Mouse (Mus musculus) olfactory bulb, adult 2 months (tissue): ENCODE results near the gene Qdpr. TPM values are rescaled to one million over a fixed set of nuclear protein-coding genes. Genes with fewer than 3 reads are reported as not detected.

ENCODE experiments used
- H3K27ac ChIP-seq: fragments of 200-500 bp; 2 replicates; pipeline ENCODE4 v1.5.1; 2012; ENCODE audit warnings: low read depth, low read length; ENCODE audit not compliant: insufficient read depth
- H3K4me1 ChIP-seq: fragments of 200-500 bp; 2 replicates; pipeline ENCODE4 v1.6.1; 2012; ENCODE audit warnings: low read length; ENCODE audit not compliant: control insufficient read depth, insufficient read depth
- H3K4me3 ChIP-seq: fragments of 200-500 bp; 2 replicates; pipeline ENCODE4 v1.5.1; 2012; ENCODE audit warnings: mild to moderate bottlenecking, low read depth, low read length, moderate library complexity; ENCODE audit not compliant: insufficient read depth
- CTCF ChIP-seq: fragments of 200-500 bp; IDR thresholded peaks from 2 replicates; pipeline ENCODE4 v1.5.1; 2012; ENCODE audit warnings: low read depth, mild to moderate bottlenecking, low read length, moderate library complexity; ENCODE audit not compliant: insufficient read depth
- POLR2A ChIP-seq: fragments of 200-500 bp; IDR thresholded peaks from 2 replicates; pipeline ENCODE4 v1.6.1; 2012; ENCODE audit warnings: mild to moderate bottlenecking, low read depth, low read length, moderate library complexity; ENCODE audit not compliant: insufficient read depth
- WGBS: fragments of 180-500 bp; shearing (Covaris S2); methylation state at CpG from one replicate; pipeline ENCODE4 v1.1.7; 2018; 5-methylcytosine and 5-hydroxymethylcytosine counted together
- polyA plus RNA-seq: library from polyadenylated mRNA; stranded (reverse); fragments of >200 nt; gene quantifications from 2 replicates; pipeline ENCODE4 v1.2.4, GENCODE M21; 2012; ENCODE audit warnings: low replicate concordance; ENCODE audit not compliant: missing spikeins, insufficient read depth, insufficient read length

Qdpr gene
- polyA plus RNA-seq, 1 experiment, result not detected

DNA sequence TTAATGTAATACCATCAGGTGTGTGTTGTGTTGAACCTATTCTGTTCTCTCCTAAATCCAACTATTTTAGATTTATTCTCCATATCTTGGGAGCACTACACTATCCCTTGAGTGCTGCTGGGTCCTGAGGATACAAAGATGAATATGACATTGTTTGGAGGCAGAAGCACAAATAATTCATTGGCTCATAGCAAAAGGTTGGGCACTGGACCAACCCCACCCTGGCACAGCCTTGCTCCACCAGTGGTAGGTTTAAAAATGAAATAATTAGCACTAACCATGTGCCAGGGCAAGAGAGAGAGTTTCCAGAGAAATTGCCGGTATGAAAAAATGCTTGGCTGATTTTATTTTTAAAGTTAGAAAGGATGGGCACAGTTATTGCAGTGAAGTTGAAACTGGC is 23.5 kb upstream of the Qdpr start:
- WGBS, result 63% methylated on average over 1 of the region's 1 CpGs
- no peak for TF ChIP-seq POLR2A
- no peak for TF ChIP-seq CTCF
- Histone ChIP-seq H3K4me1 (peaks cover 3% of the 10 kb centered on the region), H3K4me3 (no peak overlapping the region), H3K27ac (no peak overlapping the region)

DNA sequence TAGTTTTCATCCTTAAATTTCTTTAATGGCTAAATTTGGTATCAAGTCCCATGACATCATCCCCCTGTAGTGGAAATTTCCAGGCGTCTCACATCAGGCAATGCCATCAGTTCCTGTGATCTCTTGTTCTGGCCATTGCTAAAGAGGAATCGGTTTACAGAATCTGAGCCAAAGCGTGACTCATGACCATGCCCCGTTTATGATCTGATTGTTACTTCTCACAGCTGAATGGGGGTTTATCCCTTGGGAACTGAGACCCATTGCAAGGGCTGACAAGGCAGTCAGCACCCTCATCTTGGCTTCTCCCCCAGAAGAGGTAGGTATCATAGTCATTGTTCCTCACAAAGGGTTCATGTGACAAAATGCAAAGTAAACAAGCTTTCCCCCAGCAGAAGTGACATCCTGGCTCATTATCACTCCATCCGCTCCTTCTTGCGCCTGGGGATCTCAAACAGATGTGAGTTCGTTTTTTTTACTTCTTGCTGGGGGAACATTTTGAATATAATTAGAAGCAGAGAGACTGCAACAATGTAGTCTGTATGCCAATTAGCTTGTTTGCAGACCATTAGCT is 22.9 kb upstream of the Qdpr start:
- 18% methylated on average over 7 of the region's 7 CpGs for WGBS
- no peak for TF ChIP-seq CTCF
- TF ChIP-seq POLR2A, result no peak

DNA sequence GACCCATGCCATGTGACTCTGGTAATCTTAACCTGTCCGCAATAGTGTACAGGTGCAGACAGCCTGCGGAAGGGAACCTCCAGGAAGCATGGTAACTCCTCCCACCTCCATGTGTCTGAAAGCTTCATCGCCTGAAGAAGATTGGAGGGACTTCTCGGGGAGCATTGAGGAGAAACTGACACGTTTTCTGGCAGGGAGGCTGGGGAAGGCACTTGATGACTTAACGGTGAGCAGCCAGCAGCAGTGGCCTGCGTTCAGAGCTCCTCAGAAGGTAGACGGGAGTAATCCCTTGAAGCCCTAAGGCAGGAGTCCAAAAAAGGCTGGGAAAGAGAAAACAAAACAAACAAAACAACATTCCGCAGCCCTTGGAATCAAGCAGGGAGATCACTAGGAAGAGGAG is 4.4 kb upstream of the Qdpr start:
- Histone ChIP-seq H3K4me3 (no peak overlapping the region), H3K4me1 (peaks cover 2% of the 10 kb centered on the region; the same call in 1 of the 2 replicates), H3K27ac (no peak overlapping the region)
- 36% methylated on average over 9 of the region's 9 CpGs for WGBS
- no peak for TF ChIP-seq POLR2A
- no peak for TF ChIP-seq CTCF

More for the DNA sequence above, 22.9 kb upstream of the Qdpr start:
- Histone ChIP-seq H3K4me1 (peaks cover 3% of the 10 kb centered on the region), H3K4me3 (no peak overlapping the region), H3K27ac (no peak overlapping the region)

DNA sequence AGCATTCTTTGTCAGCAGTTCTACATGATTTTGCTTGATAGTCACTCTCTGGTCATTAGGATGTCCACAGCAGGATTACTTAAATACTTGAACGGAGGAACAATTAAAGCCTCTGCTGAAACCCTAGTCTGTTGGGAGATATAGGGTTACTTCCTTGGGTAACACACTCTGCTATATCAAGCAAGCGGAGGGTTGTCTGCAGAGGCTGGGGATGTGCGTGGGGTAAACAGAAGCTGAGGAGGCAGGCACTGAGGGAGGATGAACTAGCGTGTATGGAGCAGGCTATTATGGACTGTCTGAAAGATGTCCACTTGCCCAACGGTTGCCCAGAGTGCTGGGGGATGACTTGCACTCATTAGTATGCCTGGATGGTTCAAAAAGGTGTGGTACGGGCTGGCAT is 3.4 kb upstream of the Qdpr start, which contains the start of gene Clrn2:
TSS of gene Clrn2 (plus strand) at position 301 of the 400 bp plus-strand sequence.
- WGBS, result 60% methylated on average over 6 of the region's 6 CpGs
- peaks cover 10% of the 10 kb centered on the region; the same call in 1 of the 2 replicates for H3K4me1 ChIP-seq
- no peak within 1 kb of the TSS for H3K27ac ChIP-seq
- H3K4me3 ChIP-seq, result no peak within 1 kb of the TSS
- TF ChIP-seq CTCF (no peak), POLR2A (no peak)

DNA sequence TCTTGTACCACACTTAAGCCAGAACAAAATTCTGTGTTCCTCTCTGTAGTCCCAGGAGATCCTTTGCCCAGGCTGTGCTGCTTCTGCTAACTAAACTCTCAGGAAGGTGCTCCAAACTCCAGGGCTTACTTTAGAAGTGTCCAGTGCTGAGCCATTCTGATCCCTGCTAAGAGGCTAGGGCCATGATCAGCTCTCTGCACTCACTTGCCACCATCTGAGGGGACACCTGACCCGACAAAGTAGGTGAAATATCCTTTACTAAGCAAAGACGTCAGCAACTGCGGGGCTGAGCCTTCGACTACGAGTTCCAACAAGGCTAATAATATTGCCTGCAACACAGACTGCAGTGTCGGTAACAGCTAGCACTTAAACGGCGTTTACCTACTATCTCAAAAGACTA is 830 bp downstream of the Qdpr start:
- TF ChIP-seq CTCF, result no peak
- TF ChIP-seq POLR2A, result no peak
- WGBS, result 2% methylated on average over 8 of the region's 8 CpGs
- peak overlapping the region; percentile 66 for H3K4me3 ChIP-seq
- peaks cover 12% of the 10 kb centered on the region; the same call in 1 of the 2 replicates for H3K4me1 ChIP-seq
- no peak overlapping the region for H3K27ac ChIP-seq

DNA sequence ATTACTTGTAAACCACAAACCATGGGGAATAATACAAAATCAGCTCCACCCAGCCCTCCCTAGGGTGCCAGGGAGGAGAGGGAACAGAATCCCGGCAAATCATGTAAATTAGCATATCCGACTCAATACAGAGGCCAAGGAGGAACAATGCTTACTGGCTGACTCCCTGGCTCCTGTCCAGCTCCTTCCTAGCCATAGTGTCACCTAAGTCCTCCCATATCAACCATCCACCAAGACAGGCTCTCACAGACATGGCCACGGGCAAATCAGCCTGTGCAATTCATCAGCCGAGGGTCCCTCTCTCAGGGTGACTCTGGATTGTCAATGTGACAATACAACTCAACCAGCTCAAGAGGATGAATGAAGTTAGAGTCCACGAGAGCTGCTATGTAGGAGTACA is 1.4 kb downstream of the Qdpr start:
- 26% methylated on average over 5 of the region's 5 CpGs for WGBS

DNA sequence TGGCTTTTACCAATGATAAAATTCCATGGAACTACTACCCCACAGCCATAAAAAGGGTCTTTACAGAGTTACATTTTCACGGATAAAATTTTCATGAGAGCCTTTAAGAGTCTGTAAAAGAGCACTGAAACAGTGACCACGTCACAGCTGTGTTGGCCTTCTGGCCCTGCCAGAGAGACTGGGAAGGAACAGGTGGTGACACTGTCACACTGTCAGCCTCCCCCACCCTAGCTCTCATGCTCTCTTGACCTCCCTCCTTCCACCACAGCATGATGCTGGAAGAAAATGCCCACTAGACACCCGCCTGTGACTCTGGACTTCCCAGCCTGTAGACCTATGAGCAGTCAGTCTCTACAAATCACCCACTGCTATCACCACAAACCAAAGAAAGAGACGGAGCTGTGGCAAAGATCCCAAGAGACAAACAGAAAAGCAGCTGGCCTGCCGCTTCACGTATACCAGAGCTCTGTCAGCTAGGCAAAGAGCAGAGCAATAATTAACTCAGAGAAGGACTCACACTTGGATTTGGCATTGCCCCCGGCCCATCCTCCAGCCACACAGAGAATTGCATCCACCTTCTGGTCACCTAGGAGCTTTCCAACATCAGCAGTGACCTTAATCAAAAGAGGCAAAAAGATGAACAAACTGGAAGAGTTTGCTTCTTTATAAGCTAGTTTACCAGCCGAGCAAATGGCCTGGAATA is 5.8 kb downstream of the Qdpr start:
- Histone ChIP-seq H3K4me1 (peaks cover 10% of the 10 kb centered on the region; the same call in 1 of the 2 replicates), H3K27ac (no peak overlapping the region), H3K4me3 (no peak overlapping the region)
- 81% methylated on average over 8 of the region's 8 CpGs for WGBS
- no peak for TF ChIP-seq POLR2A
- no peak for TF ChIP-seq CTCF

More for the DNA sequence above, 1.4 kb downstream of the Qdpr start:
- TF ChIP-seq CTCF (no peak), POLR2A (no peak)
- Histone ChIP-seq H3K4me3 (peak overlapping the region; percentile 66; the same call in 1 of the 2 replicates), H3K4me1 (peaks cover 12% of the 10 kb centered on the region; the same call in 1 of the 2 replicates), H3K27ac (no peak overlapping the region)

DNA sequence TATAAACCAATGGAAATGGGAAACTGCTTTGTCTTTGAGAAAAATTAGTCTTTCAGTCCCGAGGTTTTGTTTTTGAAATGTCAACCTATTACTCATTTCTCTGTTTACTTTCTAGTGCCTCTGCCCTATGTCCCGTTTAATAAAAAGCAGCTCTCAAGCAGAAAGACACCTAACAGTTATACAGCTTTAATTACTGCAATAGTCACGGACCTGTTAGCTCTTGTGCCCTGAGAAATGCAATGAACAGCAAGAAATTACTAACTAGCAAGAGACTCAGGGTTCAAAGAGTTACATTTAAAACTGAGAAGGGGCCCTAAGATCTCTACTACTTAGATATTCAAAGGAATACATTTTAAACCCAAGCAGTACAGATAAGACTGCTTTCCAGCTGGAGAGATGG is 8.3 kb downstream of the Qdpr start:
- 87% methylated on average over 3 of the region's 3 CpGs for WGBS
- TF ChIP-seq CTCF (no peak), POLR2A (no peak)
- Histone ChIP-seq H3K4me1 (peaks cover 3% of the 10 kb centered on the region), H3K27ac (no peak overlapping the region), H3K4me3 (no peak overlapping the region)

DNA sequence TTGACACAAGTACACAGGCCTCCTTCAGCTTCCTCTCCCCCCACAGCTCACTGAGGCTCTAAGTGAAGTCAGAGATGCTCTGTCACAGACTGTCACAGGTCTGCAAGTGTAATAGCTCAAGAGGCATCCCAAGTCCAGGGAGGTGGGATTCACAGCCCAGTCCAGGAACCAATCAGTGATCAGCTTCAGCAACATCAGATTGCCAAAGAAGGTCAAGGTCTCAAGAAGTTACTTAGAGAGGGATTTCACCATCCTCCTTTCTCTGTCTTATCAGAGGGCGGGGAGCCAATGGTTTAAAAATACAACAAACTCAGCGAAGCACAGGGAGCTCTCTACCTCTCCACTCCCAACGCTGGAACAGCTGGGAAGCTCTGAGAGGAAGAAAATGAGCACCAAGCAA is 8.9 kb downstream of the Qdpr start:
- no peak overlapping the region for H3K4me3 ChIP-seq
- WGBS, result 72% methylated on average over 3 of the region's 3 CpGs
- TF ChIP-seq CTCF, result no peak
- TF ChIP-seq POLR2A, result no peak
- H3K4me1 ChIP-seq, result peaks cover 3% of the 10 kb centered on the region
- H3K27ac ChIP-seq, result no peak overlapping the region

DNA sequence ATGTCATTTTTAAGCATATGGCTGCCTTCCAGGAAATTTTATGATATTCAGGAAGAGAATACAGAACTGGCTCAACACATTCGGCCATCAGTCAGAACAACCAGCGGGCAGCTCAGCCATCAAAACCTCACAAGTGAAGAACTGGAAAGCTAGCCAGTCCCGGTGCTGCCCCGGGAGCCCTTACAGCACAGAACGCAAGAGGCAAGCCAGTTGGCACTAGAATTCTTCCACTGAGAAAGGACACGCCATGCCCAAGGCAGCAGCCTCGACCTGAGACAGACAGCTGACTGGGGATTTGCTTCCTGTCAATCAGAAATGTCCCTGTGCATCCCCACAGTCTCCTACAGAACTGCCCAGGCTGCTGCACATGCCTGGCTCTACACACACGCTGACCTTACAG is 11.7 kb downstream of the Qdpr start:
- TF ChIP-seq POLR2A, result no peak
- TF ChIP-seq CTCF, result no peak
- H3K27ac ChIP-seq, result no peak overlapping the region
- H3K4me3 ChIP-seq, result no peak overlapping the region
- WGBS, result 78% methylated on average over 8 of the region's 8 CpGs
- peaks cover 3% of the 10 kb centered on the region for H3K4me1 ChIP-seq
